Mouse (Mus musculus) hindlimb bud, embryonic 11.5 days (tissue): ENCODE results near the gene Cped1.
"Not testable (repeated sequence)": the region's sequence is repeated elsewhere in the genome, so short reads cannot be mapped to it uniquely, and the experiment has no call there.

Experiments used
- DNase-seq: peaks from one replicate; pipeline ENCODE4 v3.0.0-alpha.2; 2012; ENCODE audit warnings: low read depth, low spot score; ENCODE audit errors: extremely low spot score

The Cped1 gene

DNA sequence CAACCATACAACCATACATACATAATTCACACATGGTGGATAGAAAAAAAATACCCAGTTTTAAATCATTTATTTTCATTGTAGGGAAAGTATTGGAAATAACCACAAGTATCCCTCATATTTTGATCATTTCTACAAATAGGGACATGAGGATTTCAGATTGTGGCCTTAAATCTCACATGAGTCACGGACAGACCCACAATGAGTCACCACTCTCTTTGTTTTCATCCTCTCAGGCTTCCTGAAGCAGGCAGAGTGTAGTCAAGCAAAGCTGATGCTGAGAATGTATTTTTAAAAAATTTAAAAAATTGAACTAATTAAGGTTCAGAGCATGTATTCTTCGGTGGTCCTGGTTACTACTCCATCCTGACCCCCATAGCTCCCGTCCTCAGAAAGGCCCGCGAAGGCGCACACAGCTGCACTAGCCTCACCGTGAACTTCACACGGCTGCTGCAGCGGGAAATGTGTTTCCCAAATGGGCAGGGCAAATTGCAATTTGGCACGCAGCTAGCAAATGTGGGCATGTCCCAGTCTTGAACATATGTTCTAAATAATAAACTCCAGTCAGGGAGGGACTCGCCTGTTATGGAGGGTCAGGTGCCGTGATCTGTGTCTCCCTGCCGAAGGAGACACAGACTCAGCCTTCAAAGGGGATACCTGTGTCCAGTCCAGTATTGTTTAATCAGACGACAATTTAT, 230.7 kb downstream of the Cped1 start:
- DNase-seq: no peak

- DNase-seq: no peak
Observed at GRCm38 (mm10) chr6:22221134-22221533, 235.4 kb downstream of the Cped1 start.

- DNase-seq: no peak
Observed at GRCm38 (mm10) chr6:22222087-22222486, 236.4 kb downstream of the Cped1 start.

DNA sequence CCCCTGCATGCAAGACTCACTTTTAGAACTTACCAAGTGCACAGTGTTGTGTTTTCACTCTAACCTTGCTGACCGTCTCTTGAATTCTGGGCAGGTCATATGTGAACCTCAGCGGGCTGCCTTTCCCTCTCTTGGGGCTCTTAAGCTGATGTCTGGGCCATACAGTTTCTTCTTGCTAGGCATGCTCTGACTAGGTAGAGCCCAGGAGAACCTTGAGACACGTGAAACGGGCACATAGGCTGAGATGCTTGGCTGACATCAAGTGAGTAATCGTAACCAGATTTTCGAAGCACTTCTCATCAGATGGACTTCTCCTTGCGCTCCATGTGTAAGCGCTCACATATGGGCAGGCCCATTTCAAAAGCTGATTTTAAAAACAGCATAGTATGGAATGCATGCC, 237.2 kb downstream of the Cped1 start:
- no peak for DNase-seq

GRCm38 (mm10) chr6:22224351-22224750, 238.6 kb downstream of the Cped1 start:
- DNase-seq: no peak

DNA sequence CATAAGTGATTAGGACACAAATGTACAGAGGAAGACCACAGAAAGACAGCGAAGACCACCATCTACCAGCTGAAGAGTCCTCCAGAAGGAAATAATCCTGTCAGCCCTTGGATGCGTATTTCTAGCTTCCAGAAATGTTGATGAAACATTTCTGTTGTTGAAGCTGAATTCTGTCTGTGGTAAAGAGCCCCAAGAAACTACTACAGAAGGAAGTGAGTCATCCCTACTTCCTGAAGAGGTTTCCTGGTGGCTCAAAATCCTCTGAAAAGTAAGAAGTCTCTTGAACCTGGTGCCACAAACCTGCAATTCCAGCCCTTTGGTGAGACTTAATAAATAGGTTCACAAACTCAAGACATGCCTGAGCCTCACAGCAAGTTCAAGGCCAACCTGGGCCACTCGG, 245.5 kb downstream of the Cped1 start:
- no peak for DNase-seq

DNA sequence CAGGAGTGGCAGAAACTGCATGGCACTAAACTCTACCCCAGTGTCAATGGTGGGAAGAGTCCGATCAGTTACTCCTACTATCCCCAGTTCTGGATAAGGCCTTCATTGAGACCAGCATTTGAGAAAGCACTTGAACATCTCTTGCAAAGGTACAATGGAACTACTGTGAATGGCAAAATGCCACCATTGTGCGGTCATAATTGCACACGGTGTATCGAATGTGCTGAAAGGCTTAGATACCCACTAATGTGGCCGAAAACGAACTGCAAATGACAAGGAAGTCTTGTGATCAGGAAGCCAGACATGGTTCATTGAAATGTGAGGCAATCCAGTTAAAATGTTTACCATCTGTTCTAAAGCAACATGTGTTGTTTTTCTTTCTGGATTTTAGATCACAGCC, 247.8 kb downstream of the Cped1 start:
- DNase-seq: no peak

GRCm38 (mm10) chr6:22235133-22235532, 249.4 kb downstream of the Cped1 start:
- DNase-seq: no peak

DNA sequence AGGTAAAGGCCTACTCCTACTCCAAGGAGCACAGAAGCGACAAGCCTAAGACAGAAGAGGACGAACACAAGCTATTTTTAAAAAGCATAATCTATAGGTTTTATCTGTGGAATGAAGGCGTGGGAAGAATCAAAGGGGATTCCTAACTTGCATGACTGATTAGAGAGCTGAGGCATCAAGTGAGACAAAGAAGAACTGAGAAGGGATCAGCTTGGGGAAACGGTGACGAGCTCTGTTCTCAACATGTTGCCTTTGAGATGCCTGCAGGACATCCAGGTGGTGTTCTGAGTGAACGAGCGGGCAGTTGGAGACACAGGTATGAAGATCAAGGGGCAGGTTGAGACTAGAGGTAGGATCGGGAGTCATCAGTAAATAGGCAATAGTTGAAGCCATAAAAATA, 257.6 kb downstream of the Cped1 start:
- DNase-seq: no peak

DNA sequence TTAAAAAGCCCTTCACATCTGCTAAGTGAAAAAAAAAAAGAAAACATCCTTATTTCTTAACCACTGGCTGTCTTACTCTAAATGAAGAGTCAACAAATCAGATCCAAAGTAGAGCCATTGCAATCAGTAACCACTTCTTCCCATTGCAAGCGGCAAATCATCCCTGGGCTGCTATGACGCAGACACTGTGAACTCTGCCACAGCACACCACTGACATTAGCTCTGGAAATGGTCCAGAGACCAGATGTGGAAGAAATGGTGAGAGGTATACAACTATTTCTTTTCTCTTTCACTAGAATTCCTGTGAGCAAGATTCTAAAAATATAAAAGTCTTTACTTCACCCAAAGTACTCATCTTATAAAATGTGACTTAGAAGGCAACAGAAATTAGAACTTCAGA, 261.0 kb downstream of the Cped1 start:
- no peak for DNase-seq

- DNase-seq: no peak
Observed at GRCm38 (mm10) chr6:22258784-22259183, 273.1 kb downstream of the Cped1 start.

GRCm38 (mm10) chr6:22262519-22262918, 276.8 kb downstream of the Cped1 start:
- no peak for DNase-seq

DNA sequence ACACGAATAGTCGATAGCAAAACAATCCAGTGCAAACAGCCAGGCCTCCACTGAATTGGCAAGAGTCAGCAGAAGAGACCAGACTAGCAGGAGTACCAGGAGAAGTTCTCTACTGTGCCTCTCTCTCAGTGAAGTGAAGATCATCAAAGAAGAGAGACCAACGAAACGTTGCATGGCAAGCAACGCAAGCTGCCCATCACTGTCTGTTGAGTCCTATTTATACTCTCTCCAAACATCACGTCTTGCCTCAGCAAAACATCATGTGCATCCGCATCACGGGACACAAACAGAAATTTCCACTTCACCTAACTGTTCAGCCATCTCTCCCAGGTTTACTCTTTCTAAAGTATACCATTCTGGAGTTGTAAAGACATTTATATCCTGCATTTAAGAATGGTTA, 278.4 kb downstream of the Cped1 start:
- DNase-seq: not testable (repeated sequence)

DNA sequence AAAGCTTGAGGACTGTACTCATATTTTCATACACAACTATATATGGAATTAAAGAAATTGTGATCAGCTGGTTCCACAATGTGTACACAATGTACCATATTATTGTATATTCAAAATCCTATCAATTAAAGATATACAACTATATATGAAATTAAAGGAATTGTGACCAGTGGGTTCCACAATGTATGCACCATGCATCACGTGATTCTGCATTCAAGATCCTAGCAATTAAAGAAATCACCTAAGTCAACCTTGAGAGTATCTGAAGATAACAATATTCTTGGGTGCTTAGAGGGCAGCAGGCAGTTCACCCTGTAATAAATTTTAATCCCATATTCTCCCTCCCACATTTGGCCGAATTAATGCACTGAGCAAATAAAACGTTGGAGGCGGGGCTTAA, 280.3 kb downstream of the Cped1 start:
- no peak for DNase-seq

DNA sequence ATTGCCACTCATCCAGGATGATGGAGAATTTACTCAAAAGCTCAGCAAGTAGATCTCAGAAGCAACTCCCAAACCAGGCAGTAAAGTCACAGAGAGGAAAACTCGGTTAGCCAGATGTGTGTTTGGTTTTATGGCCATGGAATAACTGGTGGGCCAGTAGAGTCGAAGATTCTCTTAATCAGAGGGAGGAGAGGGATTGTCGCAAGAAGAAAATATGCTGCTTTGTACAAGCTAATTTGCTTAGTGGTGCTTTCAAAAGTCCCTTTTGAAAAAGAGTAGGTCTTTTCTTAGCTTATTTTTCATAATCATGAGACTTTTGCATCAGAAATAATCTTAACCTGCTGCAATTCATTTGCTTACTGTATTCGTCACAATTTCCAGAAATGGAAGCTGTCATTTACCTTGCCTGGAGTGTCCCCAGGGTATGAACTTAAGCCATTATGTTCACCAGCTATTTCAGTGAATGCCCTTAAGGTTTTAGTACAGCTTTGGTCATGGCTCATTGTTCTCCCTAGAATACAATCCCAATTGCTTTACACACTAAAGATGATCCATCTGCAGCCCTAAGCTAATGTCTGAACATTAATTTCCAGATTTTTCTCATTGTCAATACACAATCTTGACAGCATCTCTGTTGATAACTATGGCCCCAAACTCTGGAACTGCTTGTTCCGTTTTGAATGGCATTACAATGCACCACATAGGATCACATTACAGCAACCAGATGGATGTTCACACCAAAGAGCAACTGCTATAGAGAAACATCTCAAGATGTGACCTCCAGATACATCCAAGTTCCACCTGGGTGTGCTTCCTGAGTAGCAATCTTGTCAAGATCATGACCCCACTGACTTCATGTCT, 282.3 kb downstream of the Cped1 start:
- DNase-seq: no peak

DNA sequence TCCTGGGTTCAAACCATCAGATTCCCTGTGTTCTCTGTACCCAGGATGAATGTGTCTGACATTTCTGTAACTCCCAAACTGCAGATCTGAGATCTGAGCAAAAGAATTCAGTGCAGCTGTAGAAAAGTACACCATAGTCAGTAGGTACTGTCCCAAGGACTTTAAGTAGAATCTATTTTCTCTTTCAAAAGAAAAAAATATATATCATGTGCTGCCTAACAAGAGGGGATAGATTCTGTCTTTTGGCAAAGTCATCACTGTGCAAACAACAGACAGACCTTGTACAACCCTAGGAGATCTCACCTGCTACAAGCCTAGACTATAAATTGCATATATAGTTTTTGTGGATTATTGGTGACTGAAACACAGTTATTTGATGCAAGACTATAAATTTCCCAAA, 283.0 kb downstream of the Cped1 start:
- no peak for DNase-seq

- no peak for DNase-seq
Observed at GRCm38 (mm10) chr6:22269840-22270521, 284.3 kb downstream of the Cped1 start.

DNA sequence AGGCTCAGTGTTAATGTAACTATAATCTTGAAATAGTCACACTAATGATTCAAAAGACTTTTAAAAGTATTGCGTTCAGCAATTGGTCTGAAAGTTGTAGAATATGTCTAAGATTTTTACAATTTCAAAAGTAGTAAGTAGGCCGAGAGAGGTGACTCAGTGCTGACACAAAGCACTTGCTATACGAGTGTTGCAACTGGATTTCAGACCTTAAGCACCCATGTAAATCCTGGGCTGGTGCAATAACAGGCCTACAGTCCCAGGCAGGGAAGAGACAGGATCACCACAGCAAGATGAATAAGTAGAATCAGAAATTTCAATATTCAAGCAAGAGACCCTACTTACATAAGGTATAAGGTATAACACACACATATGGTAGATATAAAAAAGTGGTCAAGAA, 292.2 kb downstream of the Cped1 start:
- no peak for DNase-seq

DNA sequence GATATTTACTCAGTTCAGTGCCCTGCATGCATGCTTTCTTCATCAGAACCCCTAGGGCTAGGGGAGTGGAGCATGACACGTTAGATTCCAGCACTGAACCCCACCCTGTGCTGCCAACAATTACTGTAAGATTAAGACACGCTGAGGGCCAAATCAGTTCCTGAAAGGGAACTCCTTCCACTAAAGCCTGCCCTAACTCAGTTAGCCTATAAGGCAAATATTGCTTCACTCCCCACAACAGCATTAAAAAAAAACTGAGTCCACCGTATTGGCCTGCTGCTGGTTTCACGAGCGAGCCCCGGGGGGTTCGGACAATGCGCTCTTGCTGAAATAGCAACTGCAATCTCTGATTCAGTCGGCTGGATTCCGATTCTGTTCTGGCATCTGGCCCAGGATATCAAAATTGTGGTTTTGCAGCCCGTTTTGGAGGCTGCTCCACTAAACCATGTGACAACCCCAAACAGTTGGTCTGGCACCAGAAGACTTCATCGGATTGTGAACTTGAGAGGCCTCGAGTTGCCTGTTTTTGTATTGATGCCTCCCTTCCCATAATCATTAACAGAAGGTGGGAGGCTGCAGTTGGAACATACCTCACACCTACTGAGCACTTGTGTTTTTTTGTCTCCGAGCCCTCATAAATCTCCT, 294.6 kb downstream of the Cped1 start:
- no peak for DNase-seq

DNA sequence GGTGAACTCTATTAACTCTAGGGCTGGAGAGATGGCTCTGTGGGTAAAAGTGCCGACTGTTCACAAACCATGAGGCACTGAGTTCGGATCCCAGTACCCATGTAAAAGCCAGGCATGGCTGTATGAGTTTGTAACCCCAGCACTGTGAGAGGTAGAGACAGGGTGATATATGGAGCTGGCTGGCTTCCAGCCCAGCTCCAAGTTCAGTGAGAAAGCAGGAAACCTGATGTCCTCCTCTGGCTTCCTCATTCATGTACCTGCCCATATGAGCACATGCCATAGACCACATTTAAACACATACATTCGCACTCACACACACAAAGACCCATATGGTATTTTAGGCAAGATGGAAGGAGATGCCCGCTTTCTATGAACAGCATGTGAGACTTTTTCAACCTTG, 296.7 kb downstream of the Cped1 start:
- DNase-seq: no peak

- no peak for DNase-seq
Observed at GRCm38 (mm10) chr6:22288004-22288736, 302.5 kb downstream of the Cped1 start, which contains the start of gene Wnt16. Gene Wnt16 (plus strand): TSS chr6:22288227.
